Mouse (Mus musculus) T-cell, adult 2 months (primary cell): Measurements from ENCODE around the gene Rps6ka2.
"Not testable (repeated sequence)": the region's sequence is repeated elsewhere in the genome, so short reads cannot be mapped to it uniquely, and the experiment has no call there.

Source experiments
- DNase-seq: peaks from one replicate; pipeline ENCODE4 v3.0.0; 2022; ENCODE audit warnings: low spot score

Rps6ka2 gene

DNA sequence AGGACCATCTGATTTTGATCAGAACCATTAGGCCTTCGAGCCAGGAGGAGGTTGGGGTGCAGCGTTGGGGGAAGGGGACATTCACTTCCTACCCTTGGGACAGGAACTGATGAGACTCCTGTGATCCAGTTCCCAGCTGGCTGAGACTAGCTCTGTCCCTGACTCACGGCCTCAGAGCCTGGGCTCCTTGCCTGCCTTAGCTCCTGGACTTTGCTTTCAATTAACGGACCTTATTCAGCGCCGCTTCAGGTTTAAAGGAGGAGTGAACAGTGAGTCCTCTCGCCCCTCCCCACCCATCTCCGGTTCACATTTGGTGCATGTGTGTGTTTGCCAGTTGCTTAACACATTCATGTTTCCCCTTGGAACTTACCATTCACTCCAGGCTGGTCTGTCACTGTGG lies 100.6 kb downstream of the Rps6ka2 start:
- DNase-seq, result no peak

GRCm38 (mm10) chr17:7271522-7272134 lies 101.7 kb downstream of the Rps6ka2 start:
- no peak for DNase-seq

GRCm38 (mm10) chr17:7273054-7273453 lies 103.1 kb downstream of the Rps6ka2 start:
- no peak for DNase-seq

GRCm38 (mm10) chr17:7273785-7274184 lies 103.9 kb downstream of the Rps6ka2 start:
- DNase-seq, result no peak

DNA sequence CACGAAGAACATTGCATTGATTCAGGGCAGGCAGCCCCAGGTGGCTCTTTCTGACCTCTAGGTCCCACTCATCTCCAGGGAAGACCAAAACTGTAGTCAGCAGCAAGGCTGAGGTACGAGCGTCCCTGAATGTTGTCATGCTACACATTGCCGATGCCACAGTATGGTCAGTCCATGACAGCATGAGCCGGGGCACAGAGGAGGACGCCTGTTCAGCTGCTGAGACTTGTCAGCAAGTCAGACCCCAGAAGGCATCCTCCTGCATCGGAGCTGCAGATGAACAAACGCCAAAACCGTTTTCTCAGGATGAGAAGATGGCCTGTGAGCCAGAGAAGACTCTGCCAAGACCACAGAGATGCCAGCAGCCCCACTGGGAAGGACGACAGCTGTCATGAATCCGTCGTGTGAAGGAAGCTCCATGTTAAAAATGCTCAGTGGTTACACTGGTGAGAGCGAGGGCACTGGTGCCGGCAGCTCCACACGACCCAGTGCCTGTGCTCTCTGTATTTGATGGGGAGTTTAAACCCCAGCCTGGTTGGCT lies 108.9 kb downstream of the Rps6ka2 start:
- no peak for DNase-seq

- no peak for DNase-seq
Observed at GRCm38 (mm10) chr17:7279251-7279650, 109.3 kb downstream of the Rps6ka2 start.

DNA sequence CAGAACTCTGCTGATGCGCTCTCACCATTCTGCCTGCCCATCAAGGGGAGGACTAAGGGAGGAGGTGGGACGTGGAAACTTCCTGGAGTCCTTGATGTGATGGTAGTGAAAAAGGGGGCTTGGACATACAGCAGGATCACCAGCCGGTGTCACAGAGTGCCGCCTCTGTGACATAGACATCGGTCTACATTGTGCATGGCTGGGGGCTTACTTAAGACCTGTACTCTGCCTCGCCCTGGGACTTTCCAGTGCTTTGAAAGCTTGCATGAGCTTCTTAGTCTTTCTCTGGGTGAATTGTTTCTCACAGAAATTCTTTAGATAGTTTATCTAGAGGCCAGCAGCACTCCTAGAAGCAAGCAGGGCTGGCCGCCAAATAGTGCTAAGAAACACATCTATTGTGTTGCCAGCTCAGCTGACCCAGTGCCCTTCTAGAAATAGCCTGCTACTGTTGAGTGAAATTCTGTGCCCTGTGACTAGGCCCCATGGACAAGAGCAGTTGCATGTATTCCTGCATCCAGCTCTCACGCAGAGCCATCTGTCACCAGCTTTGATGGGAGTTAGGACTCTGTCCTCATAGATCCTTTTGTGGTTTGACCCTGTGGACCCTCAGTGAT lies 114.5 kb downstream of the Rps6ka2 start:
- no peak for DNase-seq

GRCm38 (mm10) chr17:7285292-7285691 lies 115.4 kb downstream of the Rps6ka2 start:
- no peak for DNase-seq

- DNase-seq, result no peak
Observed at GRCm38 (mm10) chr17:7286422-7287050, 116.6 kb downstream of the Rps6ka2 start.

DNA sequence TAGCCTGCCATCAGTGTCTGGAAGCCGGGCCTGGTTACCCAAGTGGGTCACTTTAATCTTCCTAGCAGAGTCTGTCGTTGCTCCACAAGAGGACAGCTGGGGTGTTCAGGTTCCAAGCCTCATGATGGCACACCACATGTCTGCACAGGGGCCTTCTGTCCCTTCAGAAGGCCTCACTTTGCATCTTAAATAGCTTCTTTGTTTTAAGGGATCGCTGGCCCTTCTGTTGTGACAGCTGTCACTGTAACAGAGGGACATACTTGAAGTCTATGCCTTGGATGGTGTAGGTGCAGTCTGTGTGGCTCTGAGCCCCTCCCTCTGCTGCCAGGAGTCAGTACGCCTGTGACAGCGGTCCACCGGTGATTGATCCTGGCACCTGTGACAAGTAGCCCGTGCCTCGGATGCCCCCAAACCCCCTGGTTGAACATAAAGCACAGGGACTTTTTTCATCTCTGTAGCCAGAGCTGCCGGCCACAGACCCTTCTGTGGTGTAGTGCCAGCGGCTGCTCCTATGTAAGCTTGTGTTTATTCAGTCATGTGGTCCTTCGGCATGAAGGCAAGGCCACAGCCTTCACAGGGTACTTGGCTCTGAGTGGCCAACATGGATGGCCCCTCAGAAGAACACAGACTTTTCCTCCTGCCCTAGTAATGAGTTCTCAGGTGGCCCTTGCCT lies 122.2 kb downstream of the Rps6ka2 start:
- no peak for DNase-seq

- peak; percentile 22 for DNase-seq
Observed at GRCm38 (mm10) chr17:7306278-7307196, 136.6 kb downstream of the Rps6ka2 start.

GRCm38 (mm10) chr17:7315693-7316382 lies 145.9 kb downstream of the Rps6ka2 start:
- DNase-seq, result not testable (repeated sequence)

DNA sequence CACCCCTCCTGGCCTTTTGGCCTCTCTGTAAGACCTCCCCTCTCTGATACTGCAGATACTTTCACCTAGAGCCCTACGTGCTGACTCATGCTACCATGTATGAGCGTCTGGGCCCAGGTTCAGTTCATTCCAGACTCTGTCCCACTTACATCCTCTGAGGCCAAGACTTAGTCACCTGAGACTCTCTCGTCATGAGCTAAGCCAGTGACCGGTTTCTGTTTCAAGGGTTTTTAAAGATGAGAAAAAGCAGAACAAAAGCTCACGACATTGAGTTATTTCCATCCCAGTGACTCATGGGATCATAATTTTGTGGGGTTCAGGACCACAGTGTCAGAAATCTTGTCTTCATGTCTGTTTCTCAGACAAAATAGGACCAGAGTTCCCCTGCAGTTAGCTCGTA lies 149.9 kb downstream of the Rps6ka2 start:
- not testable (repeated sequence) for DNase-seq

GRCm38 (mm10) chr17:7324346-7324745 lies 154.4 kb downstream of the Rps6ka2 start, which contains the start of gene Tcp10a:
Gene Tcp10a (plus strand): TSS chr17:7324646.
- DNase-seq, result not testable (repeated sequence)

DNA sequence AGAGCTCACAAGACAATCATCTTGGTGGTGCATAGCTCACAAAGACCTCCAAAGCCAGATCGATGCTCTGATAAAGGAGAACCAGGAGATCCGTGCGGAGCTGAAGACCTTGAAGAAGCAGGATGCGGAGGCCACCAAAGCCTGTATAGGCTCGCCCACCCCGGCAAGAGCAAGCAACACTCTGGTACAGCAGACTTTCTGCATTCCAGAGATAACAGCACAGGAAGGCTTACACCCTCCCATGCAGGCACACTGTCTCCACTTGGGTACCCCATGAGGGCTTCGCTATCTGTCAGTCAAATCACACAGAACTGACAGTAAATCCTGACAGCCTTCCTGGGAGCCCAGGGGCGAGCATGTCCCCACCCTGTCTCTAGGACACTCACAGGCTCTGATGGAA lies 156.5 kb downstream of the Rps6ka2 start:
- not testable (repeated sequence) for DNase-seq

- not testable (repeated sequence) for DNase-seq
Observed at GRCm38 (mm10) chr17:7332745-7333144, 162.8 kb downstream of the Rps6ka2 start.

DNA sequence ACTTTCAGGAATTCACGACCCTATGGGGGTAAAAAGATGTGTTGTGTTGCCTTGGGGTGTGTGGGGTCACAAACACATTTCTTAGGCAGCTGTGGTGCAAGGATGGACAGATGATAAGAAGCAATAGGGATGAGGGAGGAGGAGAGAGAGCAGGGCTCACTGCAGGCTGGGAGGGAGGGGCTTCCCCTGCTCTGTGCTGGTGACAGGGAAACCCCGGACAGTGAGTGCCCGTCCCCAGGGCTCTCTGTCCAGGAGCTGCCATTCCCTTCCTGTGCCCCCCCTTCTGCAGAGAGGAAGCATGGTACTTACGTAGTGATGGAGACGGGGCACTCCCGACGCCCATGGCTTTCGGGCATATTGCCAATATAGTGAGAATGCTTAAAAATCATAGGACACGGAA lies 167.5 kb downstream of the Rps6ka2 start:
- DNase-seq, result not testable (repeated sequence)

DNA sequence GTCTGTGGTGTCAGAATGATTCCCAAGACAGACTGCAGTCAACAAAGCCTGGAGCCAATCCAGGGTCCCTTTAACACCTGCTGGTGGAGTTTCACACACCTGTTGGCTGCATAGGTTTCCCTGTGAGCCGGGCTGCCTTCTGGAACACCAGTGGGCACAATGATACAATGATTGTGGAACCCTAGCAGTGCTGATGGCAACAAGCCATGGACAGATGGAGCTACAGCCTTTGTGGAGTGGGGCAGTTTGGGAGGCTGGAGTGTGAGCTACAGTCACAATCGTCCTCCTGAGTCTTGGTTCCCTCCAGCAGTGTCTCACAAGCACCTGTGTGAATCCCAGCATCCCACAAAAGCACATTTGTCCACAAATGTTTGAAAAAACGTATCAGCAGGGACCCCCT lies 178.8 kb downstream of the Rps6ka2 start:
- not testable (repeated sequence) for DNase-seq

DNA sequence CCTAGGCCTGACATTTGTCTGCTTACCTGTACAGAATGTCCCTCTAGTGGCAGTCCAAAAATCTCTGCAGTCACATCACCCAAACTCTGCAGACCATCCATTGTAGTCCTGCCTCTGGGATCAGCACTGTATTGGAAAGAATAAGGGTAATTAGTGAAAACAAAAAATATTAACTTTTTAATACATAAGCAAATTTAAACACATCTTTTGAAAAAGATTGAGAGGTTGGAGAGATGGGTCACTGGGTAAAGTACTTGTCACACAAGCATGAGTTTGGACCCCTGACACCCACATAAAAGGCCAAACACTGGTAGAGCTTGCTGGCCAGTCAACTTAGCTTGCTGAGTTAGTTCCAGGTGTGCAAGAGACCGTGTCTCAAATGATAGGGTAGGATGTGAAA lies 182.7 kb downstream of the Rps6ka2 start, which contains the start of gene Ttll2:
Gene Ttll2 (minus strand): TSS at position 101 of the 400 bp plus-strand sequence.
- not testable (repeated sequence) for DNase-seq
